Mouse (Mus musculus): ENCODE measurements around the gene Dnaja3. TPM values are rescaled to one million over a fixed set of nuclear protein-coding genes. Genes with fewer than 3 reads are reported as not detected.

The Dnaja3 gene
- polyA plus RNA-seq, 1 experiment from 2014 or later: 87.8 TPM

DNA sequence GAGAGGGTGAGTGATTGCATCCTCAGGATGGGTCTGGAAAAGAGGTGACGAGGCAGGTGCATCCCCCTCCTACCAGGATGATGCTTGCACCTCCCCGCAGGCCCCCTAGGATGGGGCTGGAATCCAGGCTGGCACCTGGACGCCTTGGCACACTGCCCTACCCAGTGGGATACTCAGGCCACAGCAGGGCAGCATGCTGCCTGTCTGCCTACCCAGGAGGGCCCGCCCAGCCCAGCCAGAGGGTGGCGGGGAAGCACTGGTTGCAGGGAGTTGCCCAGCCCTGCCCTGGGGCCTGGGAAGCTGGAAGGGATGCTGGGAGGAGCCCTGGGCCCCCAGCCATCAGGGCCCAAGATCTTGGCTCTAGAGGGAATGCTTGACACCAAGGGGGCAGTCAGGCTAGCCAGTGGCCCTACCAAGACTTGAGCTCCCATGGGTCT, 44.2 kb upstream of the Dnaja3 start:
- no peak for DNase-seq (ENCODE audit: low spot score)
- H3K9me3 ChIP-seq (replicated peaks; ENCODE audit: low read length): no peaks in the 10 kb centered on the region
- peaks cover 61% of the 10 kb centered on the region for H3K4me1 ChIP-seq (replicated peaks; ENCODE audit: insufficient read depth, low read length)
- 6% methylated on average over 5 of the region's 5 CpGs for WGBS
- ATAC-seq (replicated peaks; ENCODE audit: low FRiP score, low read depth): peak; percentile 38
- H3K27me3 ChIP-seq (ENCODE audit: insufficient read depth, low read length): no peaks in the 10 kb centered on the region
- no peaks in the 10 kb centered on the region for H3K36me3 ChIP-seq (ENCODE audit: insufficient read depth, low read length)
- TF ChIP-seq CTCF (IDR thresholded peaks at IDR 0.05; ENCODE audit: low read depth): peak; percentile 34; the same call in 1 of the 2 replicates
- H3K4me2 ChIP-seq (ENCODE audit: low read length): peak overlapping the region; percentile 68
- peak overlapping the region; percentile 88 for H3K4me3 ChIP-seq (replicated peaks; ENCODE audit: low read depth, low read length)
- peak overlapping the region; percentile 98 for H3K27ac ChIP-seq
- peak overlapping the region; percentile 97 for H3K9ac ChIP-seq (ENCODE audit: low read depth, low read length)

DNA sequence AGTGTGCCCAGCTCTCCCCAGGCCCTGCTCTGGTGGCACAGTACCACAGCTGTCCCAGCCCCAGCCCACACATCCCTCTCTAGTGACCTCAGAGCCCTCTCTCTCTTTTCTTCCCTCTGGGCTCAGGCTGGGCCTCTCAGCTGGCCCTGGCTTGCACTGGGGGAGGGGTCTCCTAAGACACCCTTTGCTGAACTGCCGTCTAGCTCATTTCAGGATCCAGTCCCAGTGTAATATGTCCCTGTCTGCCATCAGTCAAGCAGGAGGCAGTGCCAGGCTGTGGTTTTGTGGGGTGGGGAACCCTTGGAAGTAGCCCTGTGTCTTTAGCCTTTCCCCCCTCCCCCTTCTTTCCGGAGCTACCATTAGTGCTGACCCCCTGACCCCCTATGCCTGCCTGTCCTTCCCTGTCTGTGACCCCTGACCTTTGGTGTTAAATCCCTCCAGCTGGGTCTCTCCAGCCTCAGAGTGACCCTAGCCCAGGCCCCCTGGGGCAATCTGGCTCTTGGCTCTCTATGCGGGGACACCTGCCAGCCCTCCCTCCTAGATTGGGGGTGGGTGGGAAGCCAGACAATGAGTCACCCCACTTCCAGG, 43.6 kb upstream of the Dnaja3 start:
- Histone ChIP-seq H3K4me1 (replicated peaks; ENCODE audit: insufficient read depth, low read length) (peaks cover 65% of the 10 kb centered on the region), H3K36me3 (ENCODE audit: insufficient read depth, low read length) (no peaks in the 10 kb centered on the region), H3K27ac (peak overlapping the region; percentile 98), H3K27me3 (ENCODE audit: insufficient read depth, low read length) (no peaks in the 10 kb centered on the region), H3K4me2 (ENCODE audit: low read length) (peak overlapping the region; percentile 68), H3K9me3 (replicated peaks; ENCODE audit: low read length) (no peaks in the 10 kb centered on the region), H3K4me3 (replicated peaks; ENCODE audit: low read depth, low read length) (peak overlapping the region; percentile 88), H3K9ac (ENCODE audit: low read depth, low read length) (peak overlapping the region; percentile 97)
- TF ChIP-seq CTCF (IDR thresholded peaks at IDR 0.05; ENCODE audit: low read depth): no peak
- 16% methylated on average over 3 of the region's 3 CpGs for WGBS
- no peak for ATAC-seq (replicated peaks; ENCODE audit: low FRiP score, low read depth)
- peak; percentile 63 for DNase-seq (ENCODE audit: low spot score)

DNA sequence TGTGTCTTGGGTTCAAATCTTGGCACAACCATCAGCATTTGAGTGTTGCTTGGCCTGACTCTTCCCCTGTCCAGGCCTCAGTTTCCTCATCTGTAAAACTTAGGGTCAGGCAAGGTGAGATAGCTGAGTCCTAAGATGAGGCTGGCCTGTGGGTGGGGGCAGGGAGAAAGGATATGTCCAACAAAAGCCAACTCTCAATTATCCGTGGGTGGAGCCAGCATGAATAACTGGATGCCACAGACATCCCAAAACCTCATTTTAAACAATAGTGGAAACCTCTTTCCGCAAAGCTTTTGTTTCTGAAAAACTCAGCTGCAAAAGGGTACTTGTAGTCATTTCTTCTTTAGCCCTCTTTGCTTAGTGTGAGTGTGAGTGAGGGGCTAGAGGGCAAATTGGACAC, 43.0 kb upstream of the Dnaja3 start:
- no peaks in the 10 kb centered on the region for H3K36me3 ChIP-seq (ENCODE audit: insufficient read depth, low read length)
- H3K4me3 ChIP-seq (replicated peaks; ENCODE audit: low read depth, low read length): peak overlapping the region; percentile 88; the same call in 1 of the 2 replicates
- H3K9ac ChIP-seq (ENCODE audit: low read depth, low read length): 0 out of 2 replicates have a peak overlapping the region, but pooled peaks have one; percentile 97
- ATAC-seq (replicated peaks; ENCODE audit: low FRiP score, low read depth) (no peak), DNase-seq (ENCODE audit: low spot score) (no peak)
- H3K9me3 ChIP-seq (replicated peaks; ENCODE audit: low read length): no peaks in the 10 kb centered on the region
- H3K4me1 ChIP-seq (replicated peaks; ENCODE audit: insufficient read depth, low read length): peaks cover 70% of the 10 kb centered on the region
- peak overlapping the region; percentile 68 for H3K4me2 ChIP-seq (ENCODE audit: low read length)
- WGBS: 46% methylated on average over 2 of the region's 2 CpGs
- H3K27me3 ChIP-seq (ENCODE audit: insufficient read depth, low read length): no peaks in the 10 kb centered on the region
- peak overlapping the region; percentile 98; the same call in 1 of the 2 replicates for H3K27ac ChIP-seq
- no peak for TF ChIP-seq CTCF (IDR thresholded peaks at IDR 0.05; ENCODE audit: low read depth)

DNA sequence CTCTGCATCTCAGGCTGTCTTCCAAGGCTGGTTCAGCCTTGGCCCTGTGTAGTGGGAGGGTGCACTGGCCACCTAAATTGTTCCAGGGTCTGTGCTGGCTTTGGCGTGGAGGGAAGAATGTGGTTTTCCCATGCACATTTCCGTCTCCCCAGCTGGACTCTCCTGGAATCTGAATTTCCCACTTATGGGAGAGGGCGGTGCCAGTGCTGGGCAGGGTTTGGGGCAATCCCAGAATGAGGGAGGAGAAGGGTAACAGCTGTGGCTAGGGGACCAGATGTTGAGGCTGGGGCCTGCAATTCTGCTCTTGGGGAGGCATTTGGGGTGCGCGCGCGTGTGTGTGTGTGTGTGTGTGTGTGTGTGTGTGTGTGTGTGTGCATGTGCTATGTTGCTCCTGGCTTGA, 42.5 kb upstream of the Dnaja3 start:
- DNase-seq (ENCODE audit: low spot score) (no peak), ATAC-seq (replicated peaks; ENCODE audit: low FRiP score, low read depth) (no peak)
- H3K4me3 ChIP-seq (replicated peaks; ENCODE audit: low read depth, low read length): 0 out of 2 replicates have a peak overlapping the region, but pooled peaks have one; percentile 3
- no peaks in the 10 kb centered on the region for H3K27me3 ChIP-seq (ENCODE audit: insufficient read depth, low read length)
- H3K27ac ChIP-seq: peak overlapping the region; percentile 31; the same call in 1 of the 2 replicates
- no peaks in the 10 kb centered on the region for H3K36me3 ChIP-seq (ENCODE audit: insufficient read depth, low read length)
- peaks cover 70% of the 10 kb centered on the region for H3K4me1 ChIP-seq (replicated peaks; ENCODE audit: insufficient read depth, low read length)
- TF ChIP-seq CTCF (IDR thresholded peaks at IDR 0.05; ENCODE audit: low read depth): no peak
- 55% methylated on average over 7 of the region's 7 CpGs for WGBS
- H3K9ac ChIP-seq (ENCODE audit: low read depth, low read length): 0 out of 2 replicates have a peak overlapping the region, but pooled peaks have one; percentile 97
- H3K9me3 ChIP-seq (replicated peaks; ENCODE audit: low read length): no peaks in the 10 kb centered on the region
- peak overlapping the region; percentile 68 for H3K4me2 ChIP-seq (ENCODE audit: low read length)

DNA sequence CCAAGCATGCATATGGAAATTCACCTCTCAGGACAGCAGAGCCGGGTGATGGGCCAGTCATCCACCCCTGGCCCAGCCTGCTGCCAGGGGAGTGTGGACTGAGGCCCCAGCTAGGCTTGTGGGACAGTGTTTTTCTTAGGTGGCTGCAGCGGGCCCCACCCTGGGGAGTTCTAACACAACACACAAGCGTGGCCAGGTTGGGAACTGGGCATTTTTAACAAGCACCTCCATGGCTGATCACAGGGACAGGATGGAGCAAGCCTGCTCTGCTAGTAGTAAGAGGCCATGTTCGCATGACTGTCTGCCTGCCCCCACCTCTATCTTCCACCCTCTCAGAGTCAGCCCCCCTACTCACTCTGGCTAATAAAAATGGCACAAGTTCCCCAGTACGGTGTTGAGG, 41.7 kb upstream of the Dnaja3 start:
- H3K27ac ChIP-seq: peak overlapping the region; percentile 47

DNA sequence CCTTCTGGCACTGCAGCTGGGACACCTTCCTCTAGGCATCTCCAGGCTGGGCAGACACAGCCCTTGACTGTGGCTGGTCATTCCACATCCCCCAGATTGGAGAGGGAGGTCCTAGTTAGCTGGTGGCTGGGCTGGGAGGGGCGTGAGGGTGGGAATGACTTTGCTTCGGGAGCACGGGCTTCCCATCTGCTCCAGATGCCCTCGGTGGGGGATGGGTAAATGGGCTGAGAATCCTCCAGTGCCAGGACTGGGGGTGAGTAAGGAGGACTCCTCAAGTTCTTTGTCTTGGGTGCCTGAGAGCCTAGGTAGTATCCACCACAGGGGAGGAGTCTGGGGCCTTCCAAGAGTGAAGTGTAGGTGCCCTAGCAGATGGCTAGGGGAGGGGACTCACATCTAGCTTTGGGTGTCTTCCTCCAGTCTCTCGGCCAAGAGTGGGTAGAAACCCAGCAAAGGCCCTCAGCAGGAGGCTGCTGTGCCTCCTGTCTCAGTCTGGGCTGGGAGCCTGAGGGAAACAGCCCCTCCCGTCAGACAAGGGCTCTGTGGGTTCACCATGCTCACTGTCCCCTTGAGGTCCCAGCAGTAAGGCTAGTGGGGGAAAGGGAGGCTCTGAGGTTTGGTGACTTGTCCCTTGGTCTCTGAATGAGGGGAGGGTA, 40.8 kb upstream of the Dnaja3 start:
- Histone ChIP-seq H3K4me3 (replicated peaks; ENCODE audit: low read depth, low read length) (no peak overlapping the region), H3K27me3 (ENCODE audit: insufficient read depth, low read length) (no peaks in the 10 kb centered on the region), H3K4me2 (ENCODE audit: low read length) (peak overlapping the region; percentile 68), H3K9me3 (replicated peaks; ENCODE audit: low read length) (no peaks in the 10 kb centered on the region), H3K27ac (peak overlapping the region; percentile 89), H3K4me1 (replicated peaks; ENCODE audit: insufficient read depth, low read length) (peaks cover 77% of the 10 kb centered on the region), H3K36me3 (ENCODE audit: insufficient read depth, low read length) (no peaks in the 10 kb centered on the region), H3K9ac (ENCODE audit: low read depth, low read length) (peak overlapping the region; percentile 35; the same call in 1 of the 2 replicates)
- DNase-seq (ENCODE audit: low spot score) (no peak), ATAC-seq (replicated peaks; ENCODE audit: low FRiP score, low read depth) (no peak)
- no peak for TF ChIP-seq CTCF (IDR thresholded peaks at IDR 0.05; ENCODE audit: low read depth)
- 25% methylated on average over 6 of the region's 6 CpGs for WGBS

More for the DNA sequence above, 41.7 kb upstream of the Dnaja3 start:
- Histone ChIP-seq H3K4me3 (replicated peaks; ENCODE audit: low read depth, low read length) (no peak overlapping the region), H3K27me3 (ENCODE audit: insufficient read depth, low read length) (no peaks in the 10 kb centered on the region), H3K4me1 (replicated peaks; ENCODE audit: insufficient read depth, low read length) (peaks cover 70% of the 10 kb centered on the region), H3K9ac (ENCODE audit: low read depth, low read length) (0 out of 2 replicates have a peak overlapping the region, but pooled peaks have one; percentile 28), H3K9me3 (replicated peaks; ENCODE audit: low read length) (no peaks in the 10 kb centered on the region), H3K4me2 (ENCODE audit: low read length) (peak overlapping the region; percentile 68; the same call in 1 of the 2 replicates), H3K36me3 (ENCODE audit: insufficient read depth, low read length) (no peaks in the 10 kb centered on the region)
- no peak for ATAC-seq (replicated peaks; ENCODE audit: low FRiP score, low read depth)
- 49% methylated on average over 5 of the region's 5 CpGs for WGBS
- DNase-seq (ENCODE audit: low spot score): no peak
- no peak for TF ChIP-seq CTCF (IDR thresholded peaks at IDR 0.05; ENCODE audit: low read depth)
